Mouse (Mus musculus): ENCODE data around the gene Clmn. TPM values are rescaled to one million over a fixed set of nuclear protein-coding genes. Genes with fewer than 3 reads are reported as not detected.

Gene Clmn
- polyA plus RNA-seq, 1 experiment = not detected

DNA sequence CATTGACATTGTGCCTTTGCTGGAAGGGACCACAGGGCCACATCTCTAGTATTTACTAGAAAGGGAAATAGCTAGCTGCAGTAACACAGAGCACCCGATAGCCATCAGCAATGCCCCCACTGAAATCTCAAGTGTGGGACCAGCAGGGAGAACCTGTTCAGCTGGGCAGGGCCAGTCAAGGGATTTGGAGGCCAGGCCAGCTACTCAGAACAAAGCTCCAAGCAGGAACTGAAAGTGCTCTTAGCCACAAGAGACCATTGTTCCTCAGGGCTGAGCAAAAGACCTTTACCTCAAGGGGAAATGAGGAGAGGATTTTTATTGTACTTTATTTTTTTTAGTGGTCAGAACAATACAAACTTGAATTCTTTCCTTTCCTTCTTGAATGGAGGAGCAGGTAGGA, 87.3 kb downstream of the Clmn start:
- TF ChIP-seq CTCF (IDR thresholded peaks at IDR 0.05; ENCODE audit: low read depth, low read length) (no peak), POLR2A (IDR thresholded peaks at IDR 0.05; ENCODE audit: borderline replicate concordance, low read depth, low read length) (no peak)
- Histone ChIP-seq H3K27ac (ENCODE audit: insufficient read depth, low read depth, low read length) (no peak overlapping the region), H3K4me3 (ENCODE audit: insufficient read depth, low read length) (no peak overlapping the region), H3K4me1 (ENCODE audit: control insufficient read depth, insufficient read depth, low read length) (no peaks in the 10 kb centered on the region)

GRCm38 (mm10) chr12:104771941-104772340, 92.9 kb downstream of the Clmn start:
- H3K27ac ChIP-seq (ENCODE audit: insufficient read depth, low read depth, low read length) = no peak overlapping the region
- no peak for TF ChIP-seq CTCF (IDR thresholded peaks at IDR 0.05; ENCODE audit: low read depth, low read length)
- TF ChIP-seq POLR2A (IDR thresholded peaks at IDR 0.05; ENCODE audit: borderline replicate concordance, low read depth, low read length) = no peak
- H3K4me1 ChIP-seq (ENCODE audit: control insufficient read depth, insufficient read depth, low read length) = no peaks in the 10 kb centered on the region
- no peak overlapping the region for H3K4me3 ChIP-seq (ENCODE audit: insufficient read depth, low read length)

DNA sequence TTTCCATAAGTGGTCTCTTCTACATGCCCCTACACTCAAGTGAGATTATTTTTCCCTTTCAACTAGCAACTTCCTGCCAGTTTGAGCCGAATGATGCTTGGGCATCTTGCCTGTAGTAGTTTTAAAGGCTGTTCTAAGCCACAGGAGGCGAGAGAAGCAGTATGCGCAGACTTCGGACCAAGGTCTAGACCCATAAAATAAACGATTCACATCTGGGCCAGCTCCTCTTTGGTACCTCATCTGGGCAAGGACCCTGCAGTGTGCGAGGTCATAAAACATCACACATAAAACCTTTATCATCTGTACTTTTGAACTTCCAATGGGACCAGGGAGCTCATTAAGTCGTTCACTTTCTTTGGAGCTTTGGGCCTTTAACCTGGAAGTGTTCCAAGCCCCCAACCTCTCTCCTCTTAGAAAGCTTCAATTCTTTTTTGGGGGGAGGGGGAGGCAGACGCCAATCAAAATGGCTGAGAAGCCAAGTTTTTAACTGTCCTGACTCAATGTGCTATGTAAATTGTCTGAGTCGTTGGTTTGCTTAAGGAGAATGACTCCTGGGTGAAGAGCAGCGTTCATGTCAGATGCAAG, 95.6 kb downstream of the Clmn start:
- Histone ChIP-seq H3K27ac (ENCODE audit: insufficient read depth, low read depth, low read length) (no peak overlapping the region), H3K4me3 (ENCODE audit: insufficient read depth, low read length) (no peak overlapping the region), H3K4me1 (ENCODE audit: control insufficient read depth, insufficient read depth, low read length) (no peaks in the 10 kb centered on the region)
- TF ChIP-seq POLR2A (IDR thresholded peaks at IDR 0.05; ENCODE audit: borderline replicate concordance, low read depth, low read length) (no peak), CTCF (IDR thresholded peaks at IDR 0.05; ENCODE audit: low read depth, low read length) (no peak)

DNA sequence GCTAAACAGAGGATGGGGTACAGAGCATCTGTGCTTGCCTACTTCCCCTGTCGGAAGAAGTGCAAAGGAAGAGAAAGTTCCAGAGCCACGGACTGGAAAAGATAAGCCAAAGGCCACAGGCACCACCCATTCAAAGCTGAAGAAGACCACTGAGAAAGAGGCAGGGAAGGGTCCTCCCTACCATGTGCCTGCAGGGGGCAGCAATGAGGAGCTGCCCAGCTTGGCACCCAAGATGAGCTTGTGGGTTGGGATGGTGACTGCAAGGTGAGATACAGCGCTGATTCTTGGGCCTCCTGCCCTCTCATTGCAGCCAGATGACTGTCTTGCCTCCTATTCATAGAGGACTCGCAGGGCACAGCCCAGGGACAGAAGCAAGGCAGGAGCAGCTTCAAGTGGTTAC, 97.7 kb downstream of the Clmn start:
- Histone ChIP-seq H3K27ac (ENCODE audit: insufficient read depth, low read depth, low read length) (no peak overlapping the region), H3K4me3 (ENCODE audit: insufficient read depth, low read length) (no peak overlapping the region), H3K4me1 (ENCODE audit: control insufficient read depth, insufficient read depth, low read length) (no peaks in the 10 kb centered on the region)
- no peak for TF ChIP-seq CTCF (IDR thresholded peaks at IDR 0.05; ENCODE audit: low read depth, low read length)
- no peak for TF ChIP-seq POLR2A (IDR thresholded peaks at IDR 0.05; ENCODE audit: borderline replicate concordance, low read depth, low read length)

- Histone ChIP-seq H3K4me1 (ENCODE audit: control insufficient read depth, insufficient read depth, low read length) (no peaks in the 10 kb centered on the region), H3K4me3 (ENCODE audit: insufficient read depth, low read length) (no peak overlapping the region), H3K27ac (ENCODE audit: insufficient read depth, low read depth, low read length) (no peak overlapping the region)
- TF ChIP-seq POLR2A (IDR thresholded peaks at IDR 0.05; ENCODE audit: borderline replicate concordance, low read depth, low read length) (no peak), CTCF (IDR thresholded peaks at IDR 0.05; ENCODE audit: low read depth, low read length) (no peak)
These were observed 99.1 kb downstream of the Clmn start for GRCm38 (mm10) chr12:104765761-104766160.

DNA sequence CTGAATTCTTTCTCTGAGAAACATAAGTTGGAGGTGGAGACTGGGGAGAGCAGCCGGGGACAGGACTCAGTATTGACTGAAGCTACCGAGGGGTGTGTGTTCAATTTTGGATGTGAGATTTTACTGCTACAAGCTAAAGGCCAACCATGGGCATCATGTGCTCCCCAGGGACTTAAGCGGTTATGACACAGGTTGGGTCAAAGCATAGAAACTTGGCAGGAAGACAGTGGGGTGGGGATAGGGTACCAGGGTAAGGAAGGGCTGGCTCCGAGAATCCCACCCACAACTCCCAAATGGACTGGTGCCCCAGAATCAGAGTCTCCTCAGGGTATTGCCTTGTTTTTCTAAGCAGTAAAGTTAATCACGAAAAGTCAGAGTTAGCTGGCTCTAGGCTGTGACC, 99.8 kb downstream of the Clmn start:
- TF ChIP-seq CTCF (IDR thresholded peaks at IDR 0.05; ENCODE audit: low read depth, low read length) (no peak), POLR2A (IDR thresholded peaks at IDR 0.05; ENCODE audit: borderline replicate concordance, low read depth, low read length) (no peak)
- Histone ChIP-seq H3K4me1 (ENCODE audit: control insufficient read depth, insufficient read depth, low read length) (no peaks in the 10 kb centered on the region), H3K27ac (ENCODE audit: insufficient read depth, low read depth, low read length) (no peak overlapping the region), H3K4me3 (ENCODE audit: insufficient read depth, low read length) (no peak overlapping the region)

DNA sequence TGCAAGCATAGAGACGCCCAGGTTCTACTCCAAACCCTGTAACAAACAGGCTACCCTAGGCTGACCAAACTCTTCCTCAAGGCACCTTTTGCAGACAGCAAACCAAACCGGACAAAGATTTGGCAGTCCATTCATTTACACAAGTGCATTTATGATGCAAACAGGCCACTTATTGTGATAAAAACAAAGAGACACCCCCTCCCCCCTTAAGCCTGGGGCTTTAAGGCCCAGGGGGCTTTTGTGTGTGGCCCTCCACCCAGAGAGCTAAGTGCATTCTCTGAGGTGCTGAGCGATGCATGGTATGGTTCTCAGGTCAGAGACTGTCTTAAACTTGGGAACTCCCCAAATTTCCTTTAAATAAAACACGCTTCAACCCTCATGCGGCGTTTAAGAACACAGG, 101.0 kb downstream of the Clmn start:
- H3K4me1 ChIP-seq (ENCODE audit: control insufficient read depth, insufficient read depth, low read length) = no peaks in the 10 kb centered on the region
- no peak overlapping the region for H3K4me3 ChIP-seq (ENCODE audit: insufficient read depth, low read length)
- no peak overlapping the region for H3K27ac ChIP-seq (ENCODE audit: insufficient read depth, low read depth, low read length)
- no peak for TF ChIP-seq CTCF (IDR thresholded peaks at IDR 0.05; ENCODE audit: low read depth, low read length)
- no peak for TF ChIP-seq POLR2A (IDR thresholded peaks at IDR 0.05; ENCODE audit: borderline replicate concordance, low read depth, low read length)

DNA sequence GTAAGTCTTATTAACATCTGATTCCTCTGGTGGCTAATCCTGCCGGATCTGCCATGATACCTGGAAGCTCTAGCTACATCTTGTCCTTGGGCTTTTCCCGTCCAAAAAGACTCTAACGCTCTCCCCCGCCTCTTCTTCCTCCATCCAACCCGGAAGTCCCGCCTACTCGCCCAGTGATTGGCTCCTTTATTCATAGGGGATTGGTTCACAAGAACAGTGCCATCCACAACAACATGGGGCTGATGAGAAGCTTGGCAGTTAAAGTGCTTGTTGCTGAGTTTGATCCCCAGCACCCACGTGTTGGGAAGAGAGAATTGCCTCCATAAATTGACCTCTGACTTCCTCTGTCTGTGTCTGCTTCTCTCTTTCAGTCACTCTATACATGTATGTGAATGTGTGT, 103.5 kb downstream of the Clmn start:
- no peak overlapping the region for H3K4me3 ChIP-seq (ENCODE audit: insufficient read depth, low read length)
- no peaks in the 10 kb centered on the region for H3K4me1 ChIP-seq (ENCODE audit: control insufficient read depth, insufficient read depth, low read length)
- no peak overlapping the region for H3K27ac ChIP-seq (ENCODE audit: insufficient read depth, low read depth, low read length)
- no peak for TF ChIP-seq POLR2A (IDR thresholded peaks at IDR 0.05; ENCODE audit: borderline replicate concordance, low read depth, low read length)
- no peak for TF ChIP-seq CTCF (IDR thresholded peaks at IDR 0.05; ENCODE audit: low read depth, low read length)

DNA sequence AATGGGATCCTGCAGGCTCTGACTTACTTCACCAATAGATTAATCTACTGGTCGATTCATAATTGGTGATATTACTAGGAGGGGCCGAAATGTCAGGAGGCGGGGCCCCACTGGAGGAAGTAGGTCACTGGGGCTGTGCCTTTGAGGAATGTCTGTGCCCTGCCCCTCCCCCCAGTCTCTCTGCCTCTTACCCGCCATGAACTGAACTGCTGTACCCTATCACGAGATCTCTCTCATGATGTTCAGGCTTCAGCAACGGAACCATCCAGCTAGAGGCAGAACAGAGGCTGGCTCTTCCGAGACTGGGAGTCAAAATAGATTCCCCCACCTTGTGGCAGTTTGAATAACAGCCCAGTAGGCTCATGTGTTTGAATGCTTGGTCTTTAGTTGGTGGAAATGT, 106.8 kb downstream of the Clmn start:
- Histone ChIP-seq H3K27ac (ENCODE audit: insufficient read depth, low read depth, low read length) (no peak overlapping the region), H3K4me3 (ENCODE audit: insufficient read depth, low read length) (no peak overlapping the region), H3K4me1 (ENCODE audit: control insufficient read depth, insufficient read depth, low read length) (no peaks in the 10 kb centered on the region)
- no peak for TF ChIP-seq POLR2A (IDR thresholded peaks at IDR 0.05; ENCODE audit: borderline replicate concordance, low read depth, low read length)
- no peak for TF ChIP-seq CTCF (IDR thresholded peaks at IDR 0.05; ENCODE audit: low read depth, low read length)

GRCm38 (mm10) chr12:104753686-104754085, 111.2 kb downstream of the Clmn start:
- Histone ChIP-seq H3K4me1 (ENCODE audit: control insufficient read depth, insufficient read depth, low read length) (peaks cover 19% of the 10 kb centered on the region), H3K27ac (ENCODE audit: insufficient read depth, low read depth, low read length) (no peak overlapping the region), H3K4me3 (ENCODE audit: insufficient read depth, low read length) (no peak overlapping the region)
- TF ChIP-seq CTCF (IDR thresholded peaks at IDR 0.05; ENCODE audit: low read depth, low read length) (no peak), POLR2A (IDR thresholded peaks at IDR 0.05; ENCODE audit: borderline replicate concordance, low read depth, low read length) (no peak)
